Mouse (Mus musculus): ENCODE data around the gene Zfp605.

GRCm38 (mm10) chr5:110108305-110108628 is 1.6 kb upstream of the Zfp605 start:
- TF ChIP-seq CTCF (IDR thresholded peaks at IDR 0.05; ENCODE audit: insufficient read depth, low read depth, low read length) = no peak
- TF ChIP-seq POLR2A (IDR thresholded peaks at IDR 0.05; ENCODE audit: insufficient read depth, low read depth, low read length) = peak; percentile 8; the same call in 1 of the 2 replicates
